Mouse (Mus musculus) hindbrain, postnatal 0 days (tissue): ENCODE measurements around the gene Paf1. TPM values are rescaled to one million over a fixed set of nuclear protein-coding genes. Genes with fewer than 3 reads are reported as not detected.

ENCODE experiments used
- ATAC-seq: fragments of 200-750 bp; cut with Nextera tagmentation; 2 replicates; pipeline ENCODE4 v1.8.0; 2017; ENCODE audit warnings: mild to moderate bottlenecking, moderate TSS enrichment, moderate library complexity
- DNase-seq: peaks from one replicate; pipeline ENCODE4 v3.0.0-alpha.2; 2015; ENCODE audit warnings: low spot score
- H3K27ac ChIP-seq: fragments of 300-500 bp; sonication (generic); 2 replicates; pipeline ENCODE4 v1.5.1; 2014; ENCODE audit warnings: mild to moderate bottlenecking
- H3K27me3 ChIP-seq: fragments of 300-500 bp; sonication (generic); 2 replicates; pipeline ENCODE4 v1.6.1; 2014; ENCODE audit warnings: low read length, mixed read lengths; ENCODE audit not compliant: insufficient read depth
- H3K36me3 ChIP-seq: fragments of 300-500 bp; sonication (generic); 2 replicates; pipeline ENCODE4 v1.6.1; 2014; ENCODE audit warnings: low read length, mixed read lengths; ENCODE audit not compliant: insufficient read depth
- H3K4me1 ChIP-seq: fragments of 300-500 bp; sonication (generic); 2 replicates; pipeline ENCODE4 v1.6.1; 2014; ENCODE audit warnings: antibody characterized with exemption, low read length, mixed read lengths; ENCODE audit not compliant: insufficient read depth
- H3K4me2 ChIP-seq: fragments of 300-500 bp; sonication (generic); 2 replicates; pipeline ENCODE4 v1.6.1; 2014; ENCODE audit warnings: low read depth, mild to moderate bottlenecking, low read length, moderate library complexity, mixed read lengths
- H3K4me3 ChIP-seq: fragments of 300-500 bp; sonication (generic); 2 replicates; pipeline ENCODE4 v1.5.1; 2014; ENCODE audit warnings: low read length
- H3K9ac ChIP-seq: fragments of 300-500 bp; sonication (generic); replicated peaks from 2 replicates; pipeline ENCODE4 v1.6.1; 2014; ENCODE audit warnings: mild to moderate bottlenecking, low read length, moderate library complexity, mixed read lengths
- H3K9me3 ChIP-seq: fragments of 300-500 bp; sonication (generic); 2 replicates; pipeline ENCODE4 v1.6.1; 2016; ENCODE audit warnings: low read length, mixed read lengths
- CTCF ChIP-seq: IDR thresholded peaks from 2 replicates; pipeline ENCODE4 v1.5.1; 2016; ENCODE audit warnings: antibody characterized with exemption, control low read depth, low read depth
- WGBS: fragments of 180-500 bp; shearing (Covaris S2); extraction: QIAGEN DNeasy Blood & Tissue Kit; methylation state at CpG from one replicate; pipeline ENCODE4 v1.1.7; 2014; 5-methylcytosine and 5-hydroxymethylcytosine counted together
- polyA plus RNA-seq: library from polyadenylated mRNA; unstranded; fragments of >200 nt; fragmentation: Nextera tagmentation; extraction: Ambion mirVana; gene quantifications from 2 replicates; pipeline ENCODE4 v1.2.1, GENCODE M21; 2015
- total RNA-seq: library from RNA; depleted of rRNA; stranded (reverse); fragments of >200 nt; gene quantifications from 2 replicates; pipeline ENCODE4 v1.2.3, GENCODE M21; 2014

The Paf1 gene
- total and polyA plus RNA-seq, 2 experiments from 2014 or later, result 67.6 to 84.1 TPM

DNA sequence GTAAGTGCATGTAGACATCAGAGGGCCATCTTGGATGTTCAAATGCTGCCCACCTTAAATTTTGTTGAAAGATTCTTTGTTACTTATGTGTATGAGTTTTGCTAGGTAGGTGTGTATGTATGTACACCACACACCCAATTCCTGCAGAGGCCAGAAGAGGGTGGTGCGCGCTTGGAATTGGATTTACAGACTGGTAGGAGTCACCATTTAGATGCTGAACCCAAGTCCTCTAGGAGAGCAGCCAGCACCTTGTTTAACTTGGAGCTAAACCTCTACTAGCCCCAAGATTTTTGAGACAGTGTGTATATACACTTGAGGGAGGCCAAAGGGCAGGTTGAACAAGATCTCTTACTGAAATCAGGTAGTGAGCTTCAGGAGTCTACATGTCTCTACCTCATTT lies 39.5 kb upstream of the Paf1 start:
- DNase-seq (no peak), ATAC-seq (no peak)
- peak; percentile 34 for TF ChIP-seq CTCF
- Histone ChIP-seq H3K27ac (no peak overlapping the region), H3K27me3 (no peaks in the 10 kb centered on the region), H3K4me1 (peaks cover 7% of the 10 kb centered on the region; the same call in 1 of the 2 replicates), H3K4me2 (no peak overlapping the region), H3K9ac (no peak overlapping the region), H3K9me3 (no peaks in the 10 kb centered on the region), H3K36me3 (peaks cover 19% of the 10 kb centered on the region), H3K4me3 (no peak overlapping the region)
- WGBS, result 95% methylated on average over 2 of the region's 2 CpGs

DNA sequence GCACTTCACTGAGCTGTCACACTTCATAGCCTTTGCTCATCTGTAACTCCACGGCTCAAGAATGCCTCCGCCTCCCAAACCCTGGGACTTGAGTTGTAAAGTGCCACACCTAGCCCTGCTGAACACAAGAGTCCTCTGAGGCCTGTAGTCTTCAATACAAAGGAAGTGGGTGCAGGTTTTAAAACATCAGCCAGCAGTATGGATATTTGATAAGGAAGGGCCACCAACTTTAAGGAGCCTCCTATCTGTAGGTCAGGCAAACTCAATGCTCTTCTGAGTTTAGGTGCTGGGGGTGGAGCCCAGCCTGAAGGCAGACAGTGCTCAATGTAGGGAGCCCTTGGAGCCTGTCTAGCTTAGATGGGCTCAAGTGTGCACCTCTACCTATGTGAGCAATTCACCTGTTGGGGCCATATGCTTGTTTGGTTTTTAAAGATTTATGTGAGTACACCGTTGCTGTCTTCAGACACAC lies 38.6 kb upstream of the Paf1 start:
- DNase-seq (no peak), ATAC-seq (no peak)
- no peak overlapping the region for H3K9ac ChIP-seq
- H3K27ac ChIP-seq, result no peak overlapping the region
- peaks cover 7% of the 10 kb centered on the region; the same call in 1 of the 2 replicates for H3K4me1 ChIP-seq
- no peaks in the 10 kb centered on the region for H3K9me3 ChIP-seq
- 88% methylated on average over 3 of the region's 3 CpGs for WGBS
- no peak overlapping the region for H3K4me3 ChIP-seq
- peaks cover 19% of the 10 kb centered on the region for H3K36me3 ChIP-seq
- TF ChIP-seq CTCF, result no peak
- H3K4me2 ChIP-seq, result no peak overlapping the region
- H3K27me3 ChIP-seq, result no peaks in the 10 kb centered on the region

DNA sequence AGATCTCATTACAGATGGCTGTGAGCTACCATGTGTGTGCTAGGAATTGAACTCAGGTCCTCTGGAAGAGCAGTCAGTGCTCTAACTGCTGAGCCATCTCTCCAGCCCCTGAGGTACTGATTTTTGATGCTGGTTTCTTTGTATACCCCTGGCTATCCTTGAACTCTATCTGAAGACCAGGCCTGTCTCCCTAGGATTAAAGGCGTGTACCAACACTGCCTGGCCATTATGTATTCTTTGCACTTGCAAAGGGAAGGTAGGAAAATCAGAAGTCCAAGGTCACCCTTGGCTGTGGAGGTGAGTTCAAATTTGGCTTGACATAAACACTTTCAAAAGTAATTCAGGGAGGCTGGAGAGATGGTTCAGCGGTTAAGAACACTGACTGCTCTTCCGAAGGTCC lies 38.2 kb upstream of the Paf1 start:
- peaks cover 19% of the 10 kb centered on the region for H3K36me3 ChIP-seq
- peaks cover 7% of the 10 kb centered on the region; the same call in 1 of the 2 replicates for H3K4me1 ChIP-seq
- H3K27me3 ChIP-seq, result no peaks in the 10 kb centered on the region
- DNase-seq (no peak), ATAC-seq (no peak)
- TF ChIP-seq CTCF, result no peak
- no peaks in the 10 kb centered on the region for H3K9me3 ChIP-seq
- H3K4me2 ChIP-seq, result no peak overlapping the region
- H3K4me3 ChIP-seq, result no peak overlapping the region
- no peak overlapping the region for H3K27ac ChIP-seq
- WGBS, result 91% methylated on average over 3 of the region's 3 CpGs
- no peak overlapping the region for H3K9ac ChIP-seq

DNA sequence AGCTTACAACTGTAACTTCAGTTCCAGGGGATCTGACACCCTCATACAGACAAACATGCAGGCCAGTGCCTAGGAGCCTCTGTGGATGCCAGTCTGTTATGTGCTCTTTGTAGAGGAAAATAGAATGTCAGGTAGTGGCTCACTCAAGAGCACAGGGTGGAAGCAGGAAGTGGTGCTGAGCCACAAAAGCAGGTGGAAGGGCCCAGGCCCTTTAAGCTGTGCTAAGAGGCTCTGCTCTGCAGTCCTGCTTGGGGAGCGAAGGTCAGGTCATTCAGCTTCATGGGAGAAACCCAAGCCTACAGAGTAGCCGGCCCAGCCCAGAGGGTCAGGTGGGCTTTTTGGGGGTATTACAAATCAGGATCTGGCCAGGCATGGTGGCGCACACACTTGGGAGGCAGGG lies 37.5 kb upstream of the Paf1 start:
- Histone ChIP-seq H3K4me3 (no peak overlapping the region), H3K36me3 (peaks cover 19% of the 10 kb centered on the region), H3K4me2 (no peak overlapping the region), H3K27ac (no peak overlapping the region), H3K9me3 (no peaks in the 10 kb centered on the region), H3K27me3 (no peaks in the 10 kb centered on the region), H3K4me1 (peaks cover 7% of the 10 kb centered on the region; the same call in 1 of the 2 replicates), H3K9ac (no peak overlapping the region)
- ATAC-seq (no peak), DNase-seq (no peak)
- 90% methylated on average over 3 of the region's 3 CpGs for WGBS
- no peak for TF ChIP-seq CTCF

DNA sequence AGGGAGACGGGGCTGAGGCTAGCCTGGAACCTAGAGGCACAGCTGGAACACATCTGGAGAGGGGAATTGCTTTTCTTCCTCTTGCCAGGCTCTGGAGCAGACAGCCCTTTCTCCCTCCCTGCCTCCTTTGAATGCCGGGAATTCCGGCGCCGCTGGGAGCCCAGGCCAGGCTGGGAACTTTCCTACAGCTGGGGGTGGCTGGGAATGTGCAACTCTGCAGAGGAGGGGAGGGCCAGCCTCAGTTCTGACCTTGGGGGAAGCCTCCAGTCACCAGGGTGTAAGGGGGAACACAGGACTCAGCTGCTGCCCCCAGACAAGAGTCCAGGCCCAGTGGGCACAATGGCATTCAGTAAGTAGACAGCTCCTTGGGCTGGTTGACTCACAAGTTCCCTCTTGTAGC lies 35.8 kb upstream of the Paf1 start:
- Histone ChIP-seq H3K4me2 (no peak overlapping the region), H3K9ac (no peak overlapping the region), H3K27ac (peak overlapping the region; percentile 38; the same call in 1 of the 2 replicates), H3K36me3 (peaks cover 19% of the 10 kb centered on the region), H3K4me1 (no peaks in the 10 kb centered on the region), H3K27me3 (no peaks in the 10 kb centered on the region), H3K4me3 (no peak overlapping the region), H3K9me3 (no peaks in the 10 kb centered on the region)
- no peak for DNase-seq
- WGBS, result 4% methylated on average over 5 of the region's 5 CpGs
- no peak for TF ChIP-seq CTCF
- no peak; the same call in 1 of the 2 replicates for ATAC-seq

DNA sequence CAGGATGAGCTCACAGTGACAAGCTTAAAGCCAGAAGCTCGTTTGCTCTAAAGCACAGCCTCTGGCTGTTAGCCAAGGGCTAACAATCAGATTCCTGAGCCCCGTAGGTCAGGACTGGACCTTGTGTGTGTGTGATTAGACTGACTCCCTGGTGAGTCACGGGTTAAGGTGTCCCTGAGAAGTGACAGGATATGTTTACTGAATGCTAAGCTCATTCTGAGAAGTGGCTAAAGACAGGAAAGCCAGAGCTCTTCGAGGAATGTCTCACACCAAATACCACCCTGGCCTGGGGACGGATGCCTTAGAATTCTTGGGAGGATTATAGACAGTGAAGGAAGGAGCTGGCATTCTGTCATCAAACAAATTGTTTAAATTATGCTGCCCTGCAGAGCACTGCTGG lies 34.8 kb upstream of the Paf1 start:
- DNase-seq, result no peak

DNA sequence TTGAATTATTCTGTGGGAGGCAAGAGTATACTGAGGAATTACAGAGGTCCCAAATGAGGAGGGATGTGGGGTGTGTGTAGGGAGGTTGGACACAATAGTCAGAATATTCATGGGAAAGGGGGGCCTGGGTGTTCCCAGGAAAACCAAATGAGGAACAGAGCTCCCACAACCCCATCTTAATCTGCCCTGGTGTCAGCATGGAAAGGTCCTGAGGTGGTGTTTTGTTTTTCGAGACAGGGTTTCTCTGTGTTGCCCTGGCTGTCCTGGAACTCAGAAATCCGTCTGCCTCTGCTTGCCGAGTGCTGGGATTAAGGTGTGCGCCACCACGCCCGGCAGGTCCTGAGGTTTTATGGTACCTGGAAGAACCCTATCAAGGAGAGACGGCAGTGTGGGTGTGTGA lies 34.3 kb upstream of the Paf1 start:
- H3K4me1 ChIP-seq, result no peaks in the 10 kb centered on the region
- WGBS, result 77% methylated on average over 7 of the region's 7 CpGs
- DNase-seq, result no peak
- no peak overlapping the region for H3K9ac ChIP-seq
- ATAC-seq, result no peak; the same call in 1 of the 2 replicates
- H3K4me2 ChIP-seq, result no peak overlapping the region
- TF ChIP-seq CTCF, result no peak
- no peaks in the 10 kb centered on the region for H3K9me3 ChIP-seq
- H3K36me3 ChIP-seq, result peaks cover 12% of the 10 kb centered on the region
- H3K27ac ChIP-seq, result no peak overlapping the region
- H3K4me3 ChIP-seq, result no peak overlapping the region
- no peaks in the 10 kb centered on the region for H3K27me3 ChIP-seq

More for the DNA sequence above, 34.8 kb upstream of the Paf1 start:
- Histone ChIP-seq H3K27me3 (no peaks in the 10 kb centered on the region), H3K27ac (no peak overlapping the region; the same call in 1 of the 2 replicates), H3K4me2 (no peak overlapping the region), H3K9me3 (no peaks in the 10 kb centered on the region), H3K9ac (no peak overlapping the region), H3K36me3 (peaks cover 17% of the 10 kb centered on the region), H3K4me3 (no peak overlapping the region), H3K4me1 (no peaks in the 10 kb centered on the region)
- no peak for TF ChIP-seq CTCF
- no peak for ATAC-seq
- 7% methylated on average over 5 of the region's 5 CpGs for WGBS
